Mouse (Mus musculus): ENCODE measurements at regions not wholly inside any gene's neighbourhood (a gene's known extent, or its start where the extent isn't known, plus 50 kb on each side); places are given as distances from the start of the nearest gene placed in this dataset.

GRCm38 (mm10) chr7:73138269-73138668, 237.0 kb upstream of the Rgma start:
- TF ChIP-seq CTCF (IDR thresholded peaks at IDR 0.05; ENCODE audit: control insufficient read depth, insufficient read depth, insufficient read length) (no peak), MAX (IDR thresholded peaks at IDR 0.05) (no peak), MYOD1 (IDR thresholded peaks at IDR 0.05; ENCODE audit: control insufficient read depth, insufficient read length, low read depth) (no peak), USF1 (IDR thresholded peaks at IDR 0.05; ENCODE audit: low read depth) (no peak), FOSL1 (IDR thresholded peaks at IDR 0.05; ENCODE audit: insufficient read depth, low read length, poor library complexity, severe bottlenecking) (no peak), CEBPB (IDR thresholded peaks at IDR 0.05; ENCODE audit: low read depth) (no peak)
